Mouse (Mus musculus) heart, adult 2 months (tissue): ENCODE results near the gene Spag8. TPM values are rescaled to one million over a fixed set of nuclear protein-coding genes. Genes with fewer than 3 reads are reported as not detected.

Source experiments
- DNase-seq, 2 experiments: peaks; one replicate each; pipeline ENCODE4 v3.0.0; 2021
- H3K27ac ChIP-seq: fragments of 200-600 bp; 2 replicates; pipeline ENCODE4 v1.8.1; 2022
- H3K27me3 ChIP-seq: fragments of 200-500 bp; 2 replicates; pipeline ENCODE4 v1.6.1; 2012; ENCODE audit warnings: mild to moderate bottlenecking, low read length, inconsistent platforms, mixed read lengths; ENCODE audit not compliant: control insufficient read depth, insufficient read depth
- H3K36me3 ChIP-seq: fragments of 200-500 bp; 2 replicates; pipeline ENCODE4 v1.6.1; 2012; ENCODE audit warnings: low read length, inconsistent platforms; ENCODE audit not compliant: control insufficient read depth, insufficient read depth
- H3K4me1 ChIP-seq: fragments of 200-500 bp; 2 replicates; pipeline ENCODE4 v1.6.1; 2011; ENCODE audit warnings: low read length; ENCODE audit not compliant: control insufficient read depth, insufficient read depth
- H3K4me3 ChIP-seq: fragments of 200-600 bp; 2 replicates; pipeline ENCODE4 v1.8.1; 2022
- H3K79me2 ChIP-seq: fragments of 200-500 bp; replicated peaks from 2 replicates; pipeline ENCODE4 v1.6.1; 2012; ENCODE audit warnings: mild to moderate bottlenecking, inconsistent platforms, low read length, moderate library complexity, mixed read lengths; ENCODE audit not compliant: control insufficient read depth, insufficient read depth
- H3K9ac ChIP-seq: fragments of 200-500 bp; 2 replicates; pipeline ENCODE4 v1.6.1; 2012; ENCODE audit warnings: low read depth, mild to moderate bottlenecking, control low read depth, inconsistent platforms, low read length, mixed read lengths
- CTCF ChIP-seq: fragments of 200-600 bp; IDR thresholded peaks from 2 replicates; pipeline ENCODE4 v1.8.1; 2022; ENCODE audit warnings: antibody characterized with exemption, mild to moderate bottlenecking, moderate library complexity
- EP300 ChIP-seq: fragments of 200-500 bp; IDR thresholded peaks from 2 replicates; pipeline ENCODE4 v1.6.1; 2011; ENCODE audit warnings: low read depth, low read length, control low read depth; ENCODE audit not compliant: insufficient read depth
- POLR2A ChIP-seq: fragments of 200-500 bp; IDR thresholded peaks from 2 replicates; pipeline ENCODE4 v1.6.1; 2011; ENCODE audit warnings: mild to moderate bottlenecking, low read depth, low read length, control low read depth; ENCODE audit not compliant: insufficient read depth
- WGBS: fragments of 180-500 bp; shearing (Covaris S2); methylation state at CpG from one replicate; pipeline ENCODE4 v1.1.7; 2018; 5-methylcytosine and 5-hydroxymethylcytosine counted together
- intact Hi-C: fragments of 180-260 bp; cut with DNase I; formaldehyde crosslinking; loops from one replicate; pipeline ENCODE4 v1.15.1; 2025
- polyA plus RNA-seq: library from polyadenylated mRNA; depleted of rRNA; stranded (reverse); fragments of >200 nt; gene quantifications from 2 replicates; pipeline ENCODE4 v1.2.3, GENCODE M21; 2012
- total RNA-seq, 2 experiments: library from RNA; stranded (reverse); gene quantifications; 2 replicates each; pipeline ENCODE4 v1.2.3; 2021

The Spag8 gene
- total and polyA plus RNA-seq, 3 experiments = 0.29 to 2.0 TPM; not detected in 1

GRCm38 (mm10) chr4:43640491-43640890, 12.9 kb downstream of the Spag8 start:
- peak in 1 of 2 experiments; percentile 7 for DNase-seq
- WGBS = 94% methylated on average over 6 of the region's 6 CpGs
- Histone ChIP-seq H3K36me3 (no peaks in the 10 kb centered on the region), H3K9ac (no peak overlapping the region), H3K79me2 (no peaks in the 10 kb centered on the region; the same call in 1 of the 2 replicates), H3K27me3 (no peaks in the 10 kb centered on the region), H3K27ac (no peak overlapping the region), H3K4me1 (no peaks in the 10 kb centered on the region), H3K4me3 (no peak overlapping the region)
- intact Hi-C loops = no loop called here
- TF ChIP-seq POLR2A (no peak), EP300 (no peak), CTCF (no peak)

DNA sequence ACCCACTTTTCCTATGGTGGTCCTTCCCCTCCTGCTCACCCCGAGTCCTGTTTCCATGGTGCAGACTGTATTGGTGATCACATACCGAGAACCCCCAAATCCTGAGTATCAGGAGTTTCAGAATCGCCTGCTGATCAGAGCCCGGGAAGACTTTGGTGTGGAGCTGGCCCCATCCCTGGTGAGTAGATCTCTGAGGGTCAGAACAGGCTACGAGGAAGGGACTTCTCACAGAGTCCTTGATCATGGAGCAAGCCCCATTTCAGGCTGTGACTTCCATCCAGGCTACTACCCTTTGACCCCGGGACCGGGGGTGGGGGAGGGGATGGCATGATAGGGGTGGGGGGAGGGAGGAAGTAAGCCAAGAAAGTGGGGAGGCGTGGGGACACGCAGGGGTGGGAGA, 13.3 kb downstream of the Spag8 start:
- Histone ChIP-seq H3K79me2 (no peaks in the 10 kb centered on the region; the same call in 1 of the 2 replicates), H3K4me1 (no peaks in the 10 kb centered on the region), H3K36me3 (no peaks in the 10 kb centered on the region), H3K27me3 (no peaks in the 10 kb centered on the region), H3K4me3 (no peak overlapping the region), H3K27ac (no peak overlapping the region), H3K9ac (no peak overlapping the region)
- DNase-seq = no peak
- TF ChIP-seq EP300 (no peak), CTCF (no peak), POLR2A (no peak)
- WGBS = 74% methylated on average over 9 of the region's 9 CpGs
- intact Hi-C loops = no loop called here

DNA sequence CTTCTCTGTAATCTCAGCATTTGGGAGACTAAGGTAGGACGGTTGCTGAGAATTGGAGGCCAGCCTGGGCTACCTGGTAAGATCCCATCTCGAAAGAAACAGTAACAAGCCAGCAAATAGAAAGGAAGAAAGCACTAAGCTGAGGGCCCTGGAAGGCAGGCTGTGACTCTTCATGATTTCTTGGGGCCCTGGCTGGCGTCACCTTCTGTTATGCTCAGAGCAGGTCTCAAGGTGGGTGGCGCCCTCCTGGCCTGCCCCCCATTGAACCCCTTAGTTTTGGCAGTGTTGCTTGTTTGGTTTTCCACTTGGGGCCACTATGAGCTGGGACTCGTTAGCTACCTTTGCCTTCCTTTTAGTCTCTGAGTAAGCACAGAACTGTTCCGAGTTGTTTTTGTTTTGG, 16.6 kb downstream of the Spag8 start:
- no peaks in the 10 kb centered on the region for H3K27me3 ChIP-seq
- H3K36me3 ChIP-seq = no peaks in the 10 kb centered on the region
- peaks cover 8% of the 10 kb centered on the region; the same call in 1 of the 2 replicates for H3K4me1 ChIP-seq
- no peak overlapping the region for H3K4me3 ChIP-seq
- peaks cover 5% of the 10 kb centered on the region; the same call in 1 of the 2 replicates for H3K79me2 ChIP-seq
- H3K9ac ChIP-seq = no peak overlapping the region
- WGBS = 86% methylated on average over 6 of the region's 6 CpGs
- intact Hi-C loops = loop anchor here (10.0 kb wide), 1 partner anchor 228 kb away; no protein-coding TSS in a partner anchor
- DNase-seq = peak in 1 of 2 experiments; percentile 14
- no peak overlapping the region for H3K27ac ChIP-seq
- TF ChIP-seq EP300 = no peak
- TF ChIP-seq POLR2A = no peak
- no peak for TF ChIP-seq CTCF

- DNase-seq = peak in 1 of 2 experiments; percentile 12
- Histone ChIP-seq H3K79me2 (peaks cover 5% of the 10 kb centered on the region; the same call in 1 of the 2 replicates), H3K27ac (no peak overlapping the region), H3K4me1 (peaks cover 13% of the 10 kb centered on the region), H3K27me3 (no peaks in the 10 kb centered on the region), H3K9ac (no peak overlapping the region), H3K4me3 (no peak overlapping the region), H3K36me3 (peaks cover 3% of the 10 kb centered on the region; the same call in 1 of the 2 replicates)
- intact Hi-C loops = loop anchor here (10.0 kb wide), 1 partner anchor 230 kb away; no protein-coding TSS in a partner anchor
- TF ChIP-seq EP300 = no peak
- no peak for TF ChIP-seq POLR2A
- TF ChIP-seq CTCF = no peak
- WGBS = 86% methylated on average over 7 of the region's 7 CpGs
These were observed 18.6 kb downstream of the Spag8 start for GRCm38 (mm10) chr4:43634621-43635374.

DNA sequence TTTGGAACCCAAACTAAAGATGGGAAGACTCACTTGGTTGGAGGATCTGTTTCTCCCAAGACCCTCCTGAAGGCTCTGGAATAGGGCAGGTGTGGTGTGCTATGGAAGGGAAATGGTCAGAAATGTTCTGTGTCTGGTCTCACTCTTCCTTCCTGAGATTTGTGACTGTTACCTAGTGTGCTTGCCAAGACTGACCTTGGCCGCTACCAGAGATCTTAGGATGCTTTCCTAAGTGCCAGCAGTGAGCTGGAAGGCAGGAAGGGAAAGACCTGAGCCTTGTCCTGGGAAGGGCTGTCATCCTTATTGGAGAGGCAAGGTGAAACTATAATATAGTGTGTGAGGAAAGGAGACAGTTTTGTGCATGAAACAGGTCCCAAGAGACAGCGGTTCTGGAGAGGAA, 19.7 kb downstream of the Spag8 start:
- H3K79me2 ChIP-seq = peaks cover 5% of the 10 kb centered on the region; the same call in 1 of the 2 replicates
- WGBS = 74% methylated on average over 2 of the region's 2 CpGs
- no peak overlapping the region for H3K9ac ChIP-seq
- intact Hi-C loops = loop anchor here (10.0 kb wide), 1 partner anchor 231 kb away; no protein-coding TSS in a partner anchor
- H3K4me1 ChIP-seq = peaks cover 13% of the 10 kb centered on the region
- peaks cover 3% of the 10 kb centered on the region; the same call in 1 of the 2 replicates for H3K36me3 ChIP-seq
- DNase-seq = no peak
- no peak overlapping the region for H3K4me3 ChIP-seq
- no peaks in the 10 kb centered on the region for H3K27me3 ChIP-seq
- H3K27ac ChIP-seq = no peak overlapping the region
- no peak for TF ChIP-seq EP300
- TF ChIP-seq POLR2A = no peak
- TF ChIP-seq CTCF = no peak

DNA sequence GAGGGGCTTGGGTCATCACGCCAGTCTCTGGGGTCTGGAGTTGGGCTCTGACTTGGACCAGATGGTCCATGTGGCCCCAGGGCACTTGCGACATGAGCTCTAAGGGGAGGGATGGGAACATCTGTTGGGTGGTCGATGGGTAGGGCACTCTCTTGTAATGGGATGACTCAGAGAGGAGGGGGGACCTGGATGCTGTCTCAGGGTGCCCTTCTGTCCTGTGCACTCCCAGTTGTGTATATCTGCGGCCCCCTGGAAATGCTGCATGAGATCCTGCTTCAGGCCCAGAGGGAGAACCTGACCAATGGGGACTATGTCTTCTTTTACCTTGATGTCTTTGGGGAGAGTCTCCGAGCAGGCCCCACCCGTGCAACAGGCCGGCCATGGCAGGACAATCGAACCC, 20.1 kb downstream of the Spag8 start:
- WGBS = 88% methylated on average over 8 of the region's 8 CpGs
- peak in 1 of 2 experiments; percentile 17 for DNase-seq
- H3K4me1 ChIP-seq = peaks cover 13% of the 10 kb centered on the region
- peaks cover 5% of the 10 kb centered on the region; the same call in 1 of the 2 replicates for H3K79me2 ChIP-seq
- H3K36me3 ChIP-seq = peaks cover 3% of the 10 kb centered on the region; the same call in 1 of the 2 replicates
- no peak overlapping the region for H3K9ac ChIP-seq
- TF ChIP-seq POLR2A (no peak), EP300 (no peak)
- no peaks in the 10 kb centered on the region for H3K27me3 ChIP-seq
- H3K4me3 ChIP-seq = no peak overlapping the region
- H3K27ac ChIP-seq = no peak overlapping the region
- intact Hi-C loops = loop anchor here (10.0 kb wide), 1 partner anchor 232 kb away; no protein-coding TSS in a partner anchor
